Mouse (Mus musculus) cerebellum, adult 11 months (tissue): ENCODE measurements around the gene Kdelc1.

Experiments
- DNase-seq: peaks from one replicate; pipeline ENCODE4 v3.0.0; 2022

Kdelc1 gene

DNA sequence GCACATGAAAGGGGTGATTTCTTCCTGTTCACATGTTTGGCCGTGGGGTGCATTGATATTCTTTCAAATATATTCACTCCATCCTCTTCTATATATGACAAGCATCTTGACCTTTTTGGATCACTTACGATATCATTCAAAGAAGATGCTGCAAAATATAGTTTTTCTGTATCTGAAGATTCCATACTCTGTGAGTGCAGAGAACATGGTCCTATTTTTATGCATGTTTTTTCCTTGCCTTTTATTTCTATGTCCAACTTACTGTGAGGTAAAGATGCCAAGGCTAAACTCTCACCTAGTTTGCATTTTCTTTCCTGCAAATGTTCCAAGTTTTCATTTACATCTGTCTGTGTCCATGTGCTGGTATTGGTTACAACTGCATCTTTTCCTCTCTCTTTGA is 56.8 kb downstream of the Kdelc1 start, which contains the start of gene Gm8251:
Gene Gm8251, minus strand, starts transcription at position 101 of the 400 bp plus-strand sequence.
- no peak for DNase-seq

DNA sequence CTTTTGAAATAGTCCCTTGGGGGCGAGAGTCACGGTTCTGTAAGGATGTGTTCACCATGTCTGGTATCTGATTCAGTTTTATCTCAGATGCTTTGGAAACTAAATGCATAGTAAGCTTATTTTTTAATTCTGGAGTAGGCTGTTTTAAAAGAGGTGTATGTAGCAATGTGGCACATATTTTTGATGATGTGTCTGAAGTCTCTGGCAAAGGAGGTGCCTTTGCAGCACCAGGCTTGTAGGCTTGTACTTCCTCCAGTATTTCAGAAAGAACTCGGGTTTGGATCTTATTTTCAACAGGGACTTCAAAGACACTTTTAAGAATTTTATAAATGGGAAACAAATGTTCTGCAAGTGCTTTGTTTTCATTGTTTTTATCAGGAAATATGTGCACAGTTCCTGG is 60.8 kb downstream of the Kdelc1 start:
- DNase-seq: no peak
